Mouse (Mus musculus) liver, postnatal 0 days (tissue): Measurements from ENCODE around the gene Ptprb. TPM values are rescaled to one million over a fixed set of nuclear protein-coding genes. Genes with fewer than 3 reads are reported as not detected.

ENCODE experiments used
- ATAC-seq: fragments of 200-750 bp; cut with Nextera tagmentation; 2 replicates; pipeline ENCODE4 v1.8.0; 2017; ENCODE audit warnings: mild to moderate bottlenecking, moderate library complexity
- DNase-seq: peaks from one replicate; pipeline ENCODE4 v3.0.0-alpha.2; 2016
- H3K27ac ChIP-seq: fragments of 300-500 bp; sonication (generic); 2 replicates; pipeline ENCODE4 v1.5.1; 2014; ENCODE audit warnings: antibody characterized with exemption, moderate library complexity, mild to moderate bottlenecking, low read depth
- H3K27me3 ChIP-seq: fragments of 300-500 bp; sonication (generic); 2 replicates; pipeline ENCODE4 v1.6.1; 2014; ENCODE audit warnings: low read length, control low read depth, mixed read lengths; ENCODE audit not compliant: insufficient read depth
- H3K36me3 ChIP-seq: fragments of 300-500 bp; sonication (generic); replicated peaks from 2 replicates; pipeline ENCODE4 v1.6.1; 2014; ENCODE audit warnings: mild to moderate bottlenecking, control low read depth, low read length, moderate library complexity, mixed read lengths; ENCODE audit not compliant: insufficient read depth
- H3K4me1 ChIP-seq: fragments of 300-500 bp; sonication (generic); 2 replicates; pipeline ENCODE4 v1.6.1; 2014; ENCODE audit warnings: antibody characterized with exemption, mild to moderate bottlenecking, control low read depth; ENCODE audit not compliant: insufficient read depth
- H3K4me2 ChIP-seq: fragments of 300-500 bp; sonication (generic); 2 replicates; pipeline ENCODE4 v1.6.1; 2014; ENCODE audit warnings: low read depth, mild to moderate bottlenecking, low read length, moderate library complexity, mixed read lengths
- H3K4me3 ChIP-seq: fragments of 300-500 bp; sonication (generic); 2 replicates; pipeline ENCODE4 v1.5.1; 2014; ENCODE audit warnings: low read depth, low read length
- H3K9ac ChIP-seq: fragments of 300-500 bp; sonication (generic); replicated peaks from 2 replicates; pipeline ENCODE4 v1.6.1; 2014; ENCODE audit warnings: mild to moderate bottlenecking, moderate library complexity
- H3K9me3 ChIP-seq: fragments of 300-500 bp; sonication (generic); 2 replicates; pipeline ENCODE4 v1.6.1; 2016; ENCODE audit warnings: mild to moderate bottlenecking, control low read depth, low read length, mixed read lengths
- CTCF ChIP-seq: sonication (generic); IDR thresholded peaks from 2 replicates; pipeline ENCODE4 v1.5.1; 2016; ENCODE audit warnings: antibody characterized with exemption, low read depth
- EP300 ChIP-seq: IDR thresholded peaks from 2 replicates; pipeline ENCODE4 v1.6.1; 2016; ENCODE audit warnings: antibody characterized with exemption, low read depth, mild to moderate bottlenecking
- WGBS: fragments of 180-500 bp; shearing (Covaris S2); extraction: QIAGEN DNeasy Blood & Tissue Kit; methylation state at CpG from one replicate; pipeline ENCODE4 v1.1.7; 2014; ENCODE audit not compliant: insufficient replicate concordance; 5-methylcytosine and 5-hydroxymethylcytosine counted together
- polyA plus RNA-seq: library from polyadenylated mRNA; unstranded; fragments of >200 nt; fragmentation: Nextera tagmentation; extraction: Ambion mirVana; gene quantifications from 2 replicates; pipeline ENCODE4 v1.2.1, GENCODE M21; 2015

The Ptprb gene
- polyA plus RNA-seq, 1 experiment from 2014 or later: 3.1 TPM

GRCm38 (mm10) chr10:116330961-116331510 lies 55.7 kb downstream of the Ptprb start:
- ATAC-seq (no peak), DNase-seq (no peak)
- Histone ChIP-seq H3K9me3 (no peaks in the 10 kb centered on the region), H3K4me1 (no peaks in the 10 kb centered on the region), H3K4me2 (peak overlapping the region; percentile 43), H3K9ac (no peak overlapping the region), H3K27me3 (no peaks in the 10 kb centered on the region), H3K4me3 (peak overlapping the region; percentile 3; the same call in 1 of the 2 replicates), H3K27ac (no peak overlapping the region), H3K36me3 (no peaks in the 10 kb centered on the region)
- WGBS: 52% methylated on average over 23 of the region's 23 CpGs
- no peak for TF ChIP-seq CTCF
- TF ChIP-seq EP300: no peak

- H3K9ac ChIP-seq: no peak overlapping the region
- H3K36me3 ChIP-seq: no peaks in the 10 kb centered on the region
- no peak overlapping the region for H3K27ac ChIP-seq
- H3K27me3 ChIP-seq: no peaks in the 10 kb centered on the region
- no peaks in the 10 kb centered on the region for H3K9me3 ChIP-seq
- ATAC-seq (no peak), DNase-seq (no peak)
- TF ChIP-seq EP300 (no peak), CTCF (no peak)
- 77% methylated on average over 16 of the region's 16 CpGs for WGBS
- no peak overlapping the region for H3K4me3 ChIP-seq
- H3K4me2 ChIP-seq: no peak overlapping the region
- H3K4me1 ChIP-seq: no peaks in the 10 kb centered on the region
Measured at GRCm38 (mm10) chr10:116333666-116334065, 58.3 kb downstream of the Ptprb start.

GRCm38 (mm10) chr10:116334120-116334519 lies 58.8 kb downstream of the Ptprb start:
- Histone ChIP-seq H3K4me2 (no peak overlapping the region), H3K4me3 (no peak overlapping the region), H3K4me1 (no peaks in the 10 kb centered on the region), H3K9ac (no peak overlapping the region), H3K27ac (no peak overlapping the region), H3K9me3 (no peaks in the 10 kb centered on the region), H3K36me3 (no peaks in the 10 kb centered on the region), H3K27me3 (no peaks in the 10 kb centered on the region)
- no peak for ATAC-seq
- TF ChIP-seq EP300: no peak
- no peak for TF ChIP-seq CTCF
- WGBS: 86% methylated on average over 7 of the region's 7 CpGs
- DNase-seq: no peak

GRCm38 (mm10) chr10:116335328-116335727 lies 60.0 kb downstream of the Ptprb start:
- 90% methylated on average over 7 of the region's 7 CpGs for WGBS
- no peaks in the 10 kb centered on the region for H3K36me3 ChIP-seq
- H3K4me1 ChIP-seq: no peaks in the 10 kb centered on the region
- TF ChIP-seq CTCF (no peak), EP300 (no peak)
- no peak overlapping the region for H3K4me3 ChIP-seq
- ATAC-seq: no peak
- no peaks in the 10 kb centered on the region for H3K27me3 ChIP-seq
- H3K4me2 ChIP-seq: no peak overlapping the region
- no peak for DNase-seq
- no peak overlapping the region for H3K27ac ChIP-seq
- H3K9ac ChIP-seq: no peak overlapping the region
- H3K9me3 ChIP-seq: no peaks in the 10 kb centered on the region

DNA sequence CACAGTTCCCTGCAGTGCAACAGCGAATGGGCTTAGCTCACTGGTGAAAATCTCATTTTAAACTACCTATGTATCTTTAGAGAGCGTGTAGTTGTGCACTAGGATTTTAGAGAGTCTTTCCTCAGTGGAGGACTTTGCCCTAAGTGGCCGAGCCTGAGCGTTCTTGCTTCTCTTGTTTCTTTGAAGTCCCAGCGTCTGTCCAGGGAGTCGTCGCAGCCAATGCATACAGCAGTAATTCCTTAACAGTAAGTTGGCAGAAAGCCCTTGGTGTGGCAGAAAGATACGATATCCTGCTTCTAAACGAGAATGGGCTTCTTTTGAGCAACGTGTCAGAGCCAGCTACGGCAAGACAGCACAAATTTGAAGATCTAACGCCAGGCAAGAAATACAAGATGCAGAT lies 65.9 kb downstream of the Ptprb start:
- Histone ChIP-seq H3K9me3 (no peaks in the 10 kb centered on the region), H3K36me3 (no peaks in the 10 kb centered on the region), H3K27ac (no peak overlapping the region), H3K4me3 (no peak overlapping the region), H3K4me2 (no peak overlapping the region), H3K9ac (no peak overlapping the region), H3K4me1 (no peaks in the 10 kb centered on the region), H3K27me3 (no peaks in the 10 kb centered on the region)
- ATAC-seq: no peak
- WGBS: 78% methylated on average over 12 of the region's 12 CpGs
- DNase-seq: no peak
- no peak for TF ChIP-seq EP300

- Histone ChIP-seq H3K9me3 (no peaks in the 10 kb centered on the region), H3K27ac (no peak overlapping the region), H3K27me3 (no peaks in the 10 kb centered on the region), H3K4me3 (no peak overlapping the region), H3K36me3 (no peaks in the 10 kb centered on the region), H3K4me2 (no peak overlapping the region), H3K4me1 (no peaks in the 10 kb centered on the region), H3K9ac (no peak overlapping the region)
- ATAC-seq (no peak), DNase-seq (no peak)
- 82% methylated on average over 15 of the region's 15 CpGs for WGBS
- no peak for TF ChIP-seq CTCF
- TF ChIP-seq EP300: no peak
Measured at GRCm38 (mm10) chr10:116346618-116347184, 71.4 kb downstream of the Ptprb start.
